Mouse (Mus musculus) midbrain, embryonic 11.5 days (tissue): Measurements from ENCODE around the gene 1700020D05Rik. TPM values are rescaled to one million over a fixed set of nuclear protein-coding genes. Genes with fewer than 3 reads are reported as not detected.

Source experiments
- ATAC-seq: fragments of 200-750 bp; cut with Nextera tagmentation; 2 replicates; pipeline ENCODE4 v1.8.0; 2017; ENCODE audit warnings: moderate TSS enrichment, moderate library complexity; ENCODE audit not compliant: low FRiP score
- DNase-seq: peaks from one replicate; pipeline ENCODE4 v3.0.0; 2015; ENCODE audit warnings: low spot score; ENCODE audit errors: missing footprints
- H3K27ac ChIP-seq: fragments of 300-500 bp; sonication (generic); 2 replicates; pipeline ENCODE4 v1.5.1; 2014; ENCODE audit warnings: low read depth, low read length
- H3K27me3 ChIP-seq: fragments of 300-500 bp; sonication (generic); 2 replicates; pipeline ENCODE4 v1.6.1; 2014; ENCODE audit warnings: mild to moderate bottlenecking, low read length, moderate library complexity, mixed read lengths; ENCODE audit not compliant: control insufficient read depth, insufficient read depth
- H3K36me3 ChIP-seq: fragments of 300-500 bp; sonication (generic); 2 replicates; pipeline ENCODE4 v1.6.1; 2014; ENCODE audit warnings: mild to moderate bottlenecking, low read length, moderate library complexity, mixed read lengths; ENCODE audit not compliant: control insufficient read depth, insufficient read depth
- H3K4me1 ChIP-seq: fragments of 300-500 bp; sonication (generic); 2 replicates; pipeline ENCODE4 v1.6.1; 2014; ENCODE audit warnings: low read length; ENCODE audit not compliant: control insufficient read depth, insufficient read depth
- H3K4me2 ChIP-seq: fragments of 300-500 bp; sonication (generic); 2 replicates; pipeline ENCODE4 v1.6.1; 2014; ENCODE audit warnings: mild to moderate bottlenecking, moderate library complexity
- H3K4me3 ChIP-seq: fragments of 300-500 bp; sonication (generic); 2 replicates; pipeline ENCODE4 v1.5.1; 2014; ENCODE audit warnings: low read depth, low read length
- H3K9ac ChIP-seq: fragments of 300-500 bp; sonication (generic); 2 replicates; pipeline ENCODE4 v1.6.1; 2014; ENCODE audit warnings: low read length
- H3K9me3 ChIP-seq: fragments of 300-500 bp; sonication (generic); 2 replicates; pipeline ENCODE4 v1.6.1; 2016; ENCODE audit warnings: low read length; ENCODE audit not compliant: control insufficient read depth
- WGBS: fragments of 180-500 bp; shearing (Covaris S2); extraction: QIAGEN DNeasy Blood & Tissue Kit; methylation state at CpG from one replicate; pipeline ENCODE4 v1.1.7; 2014; 5-methylcytosine and 5-hydroxymethylcytosine counted together
- polyA plus RNA-seq: library from polyadenylated mRNA; unstranded; fragments of >200 nt; fragmentation: Nextera tagmentation; extraction: Ambion mirVana; gene quantifications from 2 replicates; pipeline ENCODE4 v1.2.1, GENCODE M21; 2014

Gene 1700020D05Rik
- polyA plus RNA-seq, 1 experiment from 2014 or later: not detected

- no peaks in the 10 kb centered on the region; the same call in none of the 2 replicates for H3K36me3 ChIP-seq
Observed at GRCm38 (mm10) chr19:5483386-5484359, 19.9 kb downstream of the 1700020D05Rik start.

GRCm38 (mm10) chr19:5481398-5481797, 22.2 kb downstream of the 1700020D05Rik start:
- Histone ChIP-seq H3K36me3 (no peaks in the 10 kb centered on the region; the same call in none of the 2 replicates), H3K4me2 (no peak overlapping the region), H3K4me3 (no peak overlapping the region), H3K9ac (no peak overlapping the region), H3K4me1 (no peaks in the 10 kb centered on the region), H3K27me3 (no peaks in the 10 kb centered on the region), H3K9me3 (no peaks in the 10 kb centered on the region), H3K27ac (no peak overlapping the region)
- 89% methylated on average over 10 of the region's 10 CpGs for WGBS
- ATAC-seq (no peak), DNase-seq (no peak)

More at GRCm38 (mm10) chr19:5483386-5484359, 19.9 kb downstream of the 1700020D05Rik start:
- Histone ChIP-seq H3K27ac (no peak overlapping the region), H3K4me1 (peaks cover 12% of the 10 kb centered on the region), H3K27me3 (no peaks in the 10 kb centered on the region), H3K4me3 (no peak overlapping the region), H3K4me2 (no peak overlapping the region), H3K9ac (no peak overlapping the region), H3K9me3 (no peaks in the 10 kb centered on the region)
- ATAC-seq (no peak), DNase-seq (no peak)
- 90% methylated on average over 19 of the region's 19 CpGs for WGBS

- Histone ChIP-seq H3K9me3 (no peaks in the 10 kb centered on the region), H3K27ac (no peak overlapping the region), H3K27me3 (no peaks in the 10 kb centered on the region), H3K4me2 (no peak overlapping the region), H3K9ac (no peak overlapping the region), H3K4me1 (peaks cover 5% of the 10 kb centered on the region), H3K36me3 (no peaks in the 10 kb centered on the region; the same call in none of the 2 replicates), H3K4me3 (no peak overlapping the region)
- DNase-seq (no peak), ATAC-seq (no peak)
- 94% methylated on average over 10 of the region's 10 CpGs for WGBS
Observed at GRCm38 (mm10) chr19:5480016-5480415, 23.6 kb downstream of the 1700020D05Rik start.

GRCm38 (mm10) chr19:5477668-5478300, 25.8 kb downstream of the 1700020D05Rik start:
- Histone ChIP-seq H3K4me1 (peaks cover 15% of the 10 kb centered on the region), H3K4me2 (no peak overlapping the region), H3K27me3 (0 out of 2 replicates have a peak, but pooled peaks cover 2% of the 10 kb centered on the region), H3K9ac (no peak overlapping the region), H3K36me3 (no peaks in the 10 kb centered on the region; the same call in 1 of the 2 replicates), H3K4me3 (no peak overlapping the region), H3K9me3 (no peaks in the 10 kb centered on the region), H3K27ac (no peak overlapping the region)
- ATAC-seq (no peak), DNase-seq (no peak)
- WGBS: 93% methylated on average over 18 of the region's 18 CpGs

- 0 out of 2 replicates have a peak overlapping the region, but pooled peaks have one; percentile 9 for H3K9ac ChIP-seq
- WGBS: 90% methylated on average over 10 of the region's 10 CpGs
- H3K4me1 ChIP-seq: peaks cover 15% of the 10 kb centered on the region
- H3K4me3 ChIP-seq: no peak overlapping the region
- no peaks in the 10 kb centered on the region for H3K9me3 ChIP-seq
- DNase-seq: no peak
- ATAC-seq: no peak
- H3K36me3 ChIP-seq: no peaks in the 10 kb centered on the region
- no peak overlapping the region for H3K27ac ChIP-seq
- H3K4me2 ChIP-seq: no peak overlapping the region
- 0 out of 2 replicates have a peak, but pooled peaks cover 2% of the 10 kb centered on the region for H3K27me3 ChIP-seq
Observed at GRCm38 (mm10) chr19:5477004-5477667, 26.5 kb downstream of the 1700020D05Rik start.

GRCm38 (mm10) chr19:5475069-5475714, 28.4 kb downstream of the 1700020D05Rik start:
- ATAC-seq (peak; percentile 45), DNase-seq (peak; percentile 91)
- Histone ChIP-seq H3K36me3 (no peaks in the 10 kb centered on the region), H3K9me3 (no peaks in the 10 kb centered on the region), H3K27me3 (0 out of 2 replicates have a peak, but pooled peaks cover 2% of the 10 kb centered on the region), H3K27ac (no peak overlapping the region), H3K9ac (peak overlapping the region; percentile 88), H3K4me1 (peaks cover 15% of the 10 kb centered on the region), H3K4me3 (peak overlapping the region; percentile 62), H3K4me2 (peak overlapping the region; percentile 95)
- WGBS: 28% methylated on average over 13 of the region's 13 CpGs

- Histone ChIP-seq H3K4me2 (peak overlapping the region; percentile 95), H3K9me3 (no peaks in the 10 kb centered on the region), H3K36me3 (no peaks in the 10 kb centered on the region), H3K4me1 (peaks cover 15% of the 10 kb centered on the region), H3K9ac (peak overlapping the region; percentile 88), H3K27ac (no peak overlapping the region; the same call in 1 of the 2 replicates), H3K27me3 (0 out of 2 replicates have a peak, but pooled peaks cover 2% of the 10 kb centered on the region), H3K4me3 (peak overlapping the region; percentile 62)
- ATAC-seq: peak; percentile 75
- peak; percentile 93 for DNase-seq
- under 1% methylated on average over 48 of the region's 68 CpGs for WGBS
Observed at GRCm38 (mm10) chr19:5474281-5475068, 29.1 kb downstream of the 1700020D05Rik start.
